Mouse (Mus musculus) heart, embryonic 12.5 days (tissue): Measurements from ENCODE around the gene Bex2. TPM values are rescaled to one million over a fixed set of nuclear protein-coding genes. Genes with fewer than 3 reads are reported as not detected.
"Not testable (repeated sequence)": the region's sequence is repeated elsewhere in the genome, so short reads cannot be mapped to it uniquely, and the experiment has no call there.

ENCODE experiments used
- ATAC-seq: fragments of 200-750 bp; cut with Nextera tagmentation; 2 replicates; pipeline ENCODE4 v1.8.0; 2017; ENCODE audit warnings: moderate TSS enrichment, moderate library complexity; ENCODE audit not compliant: insufficient number of reproducible peaks, low FRiP score
- H3K27ac ChIP-seq: fragments of 300-500 bp; sonication (generic); 2 replicates; pipeline ENCODE4 v1.5.1; 2016; ENCODE audit warnings: mild to moderate bottlenecking, moderate library complexity; ENCODE audit not compliant: poor library complexity, severe bottlenecking
- H3K27me3 ChIP-seq: fragments of 300-500 bp; sonication (generic); replicated peaks from 2 replicates; pipeline ENCODE4 v1.6.1; 2016; ENCODE audit warnings: mild to moderate bottlenecking, moderate library complexity
- H3K36me3 ChIP-seq: fragments of 300-500 bp; sonication (generic); 2 replicates; pipeline ENCODE4 v1.6.1; 2016; ENCODE audit warnings: mild to moderate bottlenecking, moderate library complexity
- H3K4me1 ChIP-seq: fragments of 300-500 bp; sonication (generic); replicated peaks from 2 replicates; pipeline ENCODE4 v1.6.1; 2016; ENCODE audit warnings: mild to moderate bottlenecking
- H3K4me2 ChIP-seq: fragments of 300-500 bp; sonication (generic); 2 replicates; pipeline ENCODE4 v1.6.1; 2016; ENCODE audit warnings: mild to moderate bottlenecking, moderate library complexity
- H3K4me3 ChIP-seq: fragments of 300-500 bp; sonication (generic); 2 replicates; pipeline ENCODE4 v1.5.1; 2016; ENCODE audit warnings: mild to moderate bottlenecking
- H3K9ac ChIP-seq: fragments of 300-500 bp; sonication (generic); 2 replicates; pipeline ENCODE4 v1.6.1; 2016; ENCODE audit warnings: mild to moderate bottlenecking, moderate library complexity
- H3K9me3 ChIP-seq: fragments of 300-500 bp; sonication (generic); replicated peaks from 2 replicates; pipeline ENCODE4 v1.6.1; 2016; ENCODE audit warnings: mild to moderate bottlenecking, moderate library complexity
- WGBS: fragments of 180-500 bp; shearing (Covaris S2); methylation state at CpG from one replicate; pipeline ENCODE4 v1.1.7; 2016; 5-methylcytosine and 5-hydroxymethylcytosine counted together
- polyA plus RNA-seq: library from polyadenylated mRNA; unstranded; fragments of >200 nt; fragmentation: Nextera tagmentation; extraction: Ambion mirVana; gene quantifications from 2 replicates; pipeline ENCODE4 v1.2.1, GENCODE M21; 2016

Gene Bex2
- polyA plus RNA-seq: 44.0 and 50.0 TPM in 2 replicates

DNA sequence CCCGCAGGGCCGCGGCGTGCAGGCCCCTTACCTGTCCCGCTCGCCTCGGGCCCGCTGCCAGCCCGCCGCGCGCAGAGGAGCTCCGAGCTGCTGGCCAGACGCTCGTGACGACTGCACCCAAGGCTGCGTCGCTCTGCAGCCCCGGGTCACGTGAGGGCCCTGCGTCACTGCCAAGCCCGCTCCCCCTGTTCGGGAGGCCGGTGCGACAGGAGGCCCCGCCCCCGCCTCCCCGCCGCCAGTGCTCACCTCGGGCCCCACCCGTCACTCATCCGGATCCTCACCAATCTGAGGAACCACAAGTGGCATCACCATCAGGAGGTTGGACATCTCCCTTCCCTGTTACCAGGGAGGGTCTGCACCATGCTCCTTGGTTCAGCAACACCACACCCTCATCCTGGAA lies at the start of gene Bex2:
TSS of gene Bex2 (minus strand) at position 217 of the 400 bp plus-strand sequence.
- not testable (repeated sequence) for H3K27ac ChIP-seq, H3K9ac ChIP-seq, H3K9me3 ChIP-seq, H3K4me1 ChIP-seq, H3K36me3 ChIP-seq, H3K27me3 ChIP-seq
- peak within 1 kb of the TSS; percentile 43 for H3K4me3 ChIP-seq
- ATAC-seq: peak; percentile 96
- peak within 1 kb of the TSS; percentile 68 for H3K4me2 ChIP-seq
- WGBS: 40% methylated on average over 1 of the region's 32 CpGs

GRCm38 (mm10) chrX:136115419-136115961 lies 47.5 kb upstream of the Bex2 start:
- peak; percentile 79 for ATAC-seq
- Histone ChIP-seq H3K9me3 (no peaks in the 10 kb centered on the region), H3K4me3 (peak overlapping the region; percentile 49), H3K4me1 (no peaks in the 10 kb centered on the region), H3K27ac (peak overlapping the region; percentile 51; the same call in 1 of the 2 replicates), H3K9ac (no peak overlapping the region), H3K27me3 (0 out of 2 replicates have a peak, but pooled peaks cover 13% of the 10 kb centered on the region), H3K36me3 (no peaks in the 10 kb centered on the region), H3K4me2 (peak overlapping the region; percentile 68)
- 22% methylated on average over 23 of the region's 23 CpGs for WGBS

GRCm38 (mm10) chrX:136115015-136115414 lies 47.0 kb upstream of the Bex2 start:
- H3K36me3 ChIP-seq: no peaks in the 10 kb centered on the region
- H3K9me3 ChIP-seq: no peaks in the 10 kb centered on the region
- H3K4me3 ChIP-seq: no peak overlapping the region
- no peak for ATAC-seq
- no peak overlapping the region for H3K4me2 ChIP-seq
- no peak overlapping the region for H3K27ac ChIP-seq
- no peak overlapping the region for H3K9ac ChIP-seq
- 32% methylated on average over 4 of the region's 4 CpGs for WGBS
- no peaks in the 10 kb centered on the region for H3K4me1 ChIP-seq
- 0 out of 2 replicates have a peak, but pooled peaks cover 13% of the 10 kb centered on the region for H3K27me3 ChIP-seq

DNA sequence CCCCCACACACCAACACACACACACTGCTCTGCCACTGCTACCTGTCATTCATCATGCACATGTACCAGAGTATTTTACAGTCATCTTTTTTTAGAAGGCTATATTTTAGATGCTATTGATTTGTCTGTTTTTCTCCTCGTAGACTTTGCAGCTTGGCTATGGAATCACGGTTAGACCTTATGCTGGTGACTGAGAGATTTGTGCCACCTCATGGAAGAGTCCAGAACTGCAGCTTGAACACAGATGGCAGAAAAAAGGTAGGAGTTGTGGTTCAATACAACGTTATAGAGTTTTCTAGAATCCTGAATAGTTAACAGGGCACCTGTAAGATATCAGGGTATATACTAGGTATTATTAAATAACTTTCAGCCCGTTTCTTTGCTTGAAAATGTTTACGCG lies 39.9 kb upstream of the Bex2 start:
- Histone ChIP-seq H3K9ac (no peak overlapping the region), H3K36me3 (no peaks in the 10 kb centered on the region), H3K27me3 (0 out of 2 replicates have a peak, but pooled peaks cover 12% of the 10 kb centered on the region), H3K4me1 (no peaks in the 10 kb centered on the region), H3K4me3 (no peak overlapping the region), H3K9me3 (no peaks in the 10 kb centered on the region), H3K4me2 (peak overlapping the region; percentile 29; the same call in 1 of the 2 replicates), H3K27ac (no peak overlapping the region)
- WGBS: 45% methylated on average over 6 of the region's 6 CpGs
- no peak for ATAC-seq

DNA sequence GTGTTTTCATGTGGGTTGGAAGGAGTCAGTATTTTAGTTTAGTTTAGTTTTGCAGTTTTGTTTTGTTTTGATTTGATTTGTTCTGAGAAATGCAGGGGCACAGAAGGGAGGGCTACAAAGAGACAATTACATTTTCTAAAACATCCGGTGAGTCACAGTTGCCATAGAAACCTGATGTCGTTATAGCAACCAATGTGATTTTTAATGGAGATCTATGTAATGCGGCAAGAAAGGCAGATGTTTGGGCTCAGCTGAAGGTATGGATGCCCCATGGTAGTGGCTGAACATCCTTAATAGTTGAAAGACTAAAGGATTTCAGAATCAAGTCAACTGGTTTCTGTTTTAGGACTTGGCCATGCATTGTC lies 36.7 kb upstream of the Bex2 start:
- no peaks in the 10 kb centered on the region for H3K4me1 ChIP-seq
- ATAC-seq: no peak
- no peak overlapping the region for H3K9ac ChIP-seq
- no peaks in the 10 kb centered on the region for H3K9me3 ChIP-seq
- no peak overlapping the region for H3K4me3 ChIP-seq
- H3K27ac ChIP-seq: no peak overlapping the region
- WGBS: 84% methylated on average over 3 of the region's 3 CpGs
- no peaks in the 10 kb centered on the region for H3K27me3 ChIP-seq
- H3K4me2 ChIP-seq: no peak overlapping the region
- H3K36me3 ChIP-seq: no peaks in the 10 kb centered on the region

DNA sequence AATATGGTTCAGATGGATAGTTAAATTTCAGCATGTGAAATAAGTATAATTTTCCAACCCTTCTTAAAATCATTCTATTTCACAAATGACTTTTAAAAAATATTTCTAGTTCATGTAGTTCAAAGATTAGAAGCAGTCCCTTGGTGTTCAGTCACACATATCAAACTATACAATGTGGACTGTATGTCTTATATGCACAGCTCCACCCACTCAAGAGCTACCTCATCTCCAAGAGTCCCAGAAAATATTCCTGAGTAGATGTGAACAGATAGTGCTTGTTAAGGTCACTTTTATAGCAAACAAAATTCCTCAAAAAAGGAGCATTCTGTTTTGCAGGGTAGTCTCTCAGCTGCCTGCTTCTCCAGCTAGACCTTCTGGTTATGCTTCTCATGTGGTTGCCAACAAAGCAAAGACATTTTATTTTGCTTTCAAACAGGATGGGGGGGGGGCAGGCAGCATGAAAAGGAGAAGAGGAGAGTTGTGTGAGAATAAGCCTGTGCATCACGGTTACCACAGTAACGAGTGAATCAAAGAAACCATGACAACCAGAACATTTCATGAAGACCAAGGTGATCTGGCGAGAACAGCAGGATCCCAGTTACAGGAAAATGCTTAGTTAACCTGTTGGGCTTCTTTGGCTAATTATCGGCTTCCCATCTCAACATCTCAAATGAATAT lies 36.1 kb upstream of the Bex2 start:
- H3K27ac ChIP-seq: no peak overlapping the region
- WGBS: 63% methylated on average over 4 of the region's 4 CpGs
- ATAC-seq: no peak
- no peak overlapping the region for H3K9ac ChIP-seq
- H3K27me3 ChIP-seq: no peaks in the 10 kb centered on the region
- no peaks in the 10 kb centered on the region for H3K36me3 ChIP-seq
- H3K4me3 ChIP-seq: no peak overlapping the region
- H3K9me3 ChIP-seq: no peaks in the 10 kb centered on the region
- no peaks in the 10 kb centered on the region for H3K4me1 ChIP-seq
- no peak overlapping the region for H3K4me2 ChIP-seq

- ATAC-seq: no peak
- no peak overlapping the region for H3K4me2 ChIP-seq
Observed at GRCm38 (mm10) chrX:136094421-136094820, 26.4 kb upstream of the Bex2 start.

DNA sequence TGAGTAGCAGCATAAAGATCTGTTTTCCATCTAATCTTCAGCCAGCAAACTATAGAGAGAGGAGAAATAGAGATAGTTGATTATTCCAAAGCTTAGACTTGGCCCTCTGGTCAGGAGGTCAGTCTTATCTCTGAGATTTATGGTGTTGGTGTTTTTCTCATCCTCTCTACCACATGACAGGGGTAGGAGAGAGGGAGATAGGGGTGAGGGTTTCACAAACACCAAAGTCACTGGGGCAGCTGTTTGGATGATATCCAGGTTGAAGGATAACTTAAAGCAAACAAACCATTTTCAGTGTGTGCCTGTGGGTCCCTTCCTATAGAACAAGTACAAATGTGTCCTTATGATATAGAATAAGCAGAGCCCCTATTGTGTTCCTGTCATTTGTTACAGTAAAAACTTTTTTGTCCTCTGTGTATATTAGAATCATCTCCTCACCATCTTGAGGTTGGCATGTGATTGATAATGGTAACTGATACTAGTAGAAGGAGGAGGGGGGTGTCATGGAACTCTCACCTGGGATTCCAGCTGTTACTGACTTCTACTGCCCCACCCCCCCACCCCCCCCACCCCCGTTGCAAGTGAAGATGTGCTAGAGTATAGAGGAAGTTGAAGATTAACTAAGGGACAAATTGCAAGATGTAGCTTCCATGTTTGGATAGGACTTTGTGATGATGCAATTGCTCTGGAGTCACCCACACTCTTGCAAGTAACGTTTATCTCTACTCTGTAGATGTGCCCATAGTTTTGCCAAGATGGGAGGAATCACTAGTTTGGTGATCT lies 24.7 kb upstream of the Bex2 start:
- Histone ChIP-seq H3K9ac (no peak overlapping the region), H3K4me2 (no peak overlapping the region), H3K27ac (no peak overlapping the region), H3K4me1 (no peaks in the 10 kb centered on the region), H3K36me3 (no peaks in the 10 kb centered on the region), H3K9me3 (no peaks in the 10 kb centered on the region), H3K27me3 (no peaks in the 10 kb centered on the region), H3K4me3 (no peak overlapping the region)
- 30% methylated on average over 2 of the region's 2 CpGs for WGBS
- no peak for ATAC-seq

More at GRCm38 (mm10) chrX:136094421-136094820, 26.4 kb upstream of the Bex2 start:
- Histone ChIP-seq H3K27ac (no peak overlapping the region), H3K4me1 (no peaks in the 10 kb centered on the region), H3K4me3 (no peak overlapping the region), H3K9ac (no peak overlapping the region), H3K36me3 (no peaks in the 10 kb centered on the region), H3K9me3 (no peaks in the 10 kb centered on the region), H3K27me3 (no peaks in the 10 kb centered on the region)
- 60% methylated on average over 2 of the region's 2 CpGs for WGBS

DNA sequence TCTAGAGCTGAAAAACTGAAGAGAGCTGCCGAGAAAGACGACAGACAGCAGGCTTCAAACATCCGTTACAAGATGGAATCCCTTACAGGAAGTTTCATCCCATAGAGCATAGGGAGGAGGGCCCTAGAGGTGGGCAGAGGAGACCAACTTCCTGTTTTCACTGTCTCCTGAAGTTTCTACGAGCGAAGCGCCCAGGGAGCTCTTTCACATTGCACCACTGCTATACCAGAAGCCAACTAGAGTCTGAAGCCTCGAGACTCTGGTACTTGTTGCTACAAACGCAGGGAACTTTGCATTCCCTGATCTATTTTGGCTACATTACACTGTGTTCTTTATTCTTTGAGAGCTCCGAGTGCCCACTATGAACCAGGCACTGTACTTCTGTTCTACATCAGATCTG lies 17.1 kb upstream of the Bex2 start, which contains the start of gene Nxf3:
TSS of gene Nxf3 (minus strand) at position 101 of the 400 bp plus-strand sequence.
- Histone ChIP-seq H3K4me3 (no peak within 1 kb of the TSS), H3K27me3 (no peaks in the 10 kb centered on the region), H3K9ac (no peak within 1 kb of the TSS), H3K36me3 (no peaks in the 10 kb centered on the region), H3K27ac (no peak within 1 kb of the TSS), H3K4me2 (no peak within 1 kb of the TSS), H3K4me1 (no peaks in the 10 kb centered on the region), H3K9me3 (no peaks in the 10 kb centered on the region)
- 77% methylated on average over 9 of the region's 9 CpGs for whole genome bisulfite sequencing
- ATAC-seq: no peak

- 25% methylated on average over 14 of the region's 48 CpGs for WGBS
- H3K36me3 ChIP-seq, H3K4me1 ChIP-seq, H3K27me3 ChIP-seq, H3K9ac ChIP-seq, H3K9me3 ChIP-seq, H3K27ac ChIP-seq: not testable (repeated sequence)
- peak; percentile 25 for ATAC-seq
- H3K4me2 ChIP-seq: peak overlapping the region; percentile 68
- H3K4me3 ChIP-seq: peak overlapping the region; percentile 43
Observed at GRCm38 (mm10) chrX:136067201-136067991, 640 bp downstream of the Bex2 start.

DNA sequence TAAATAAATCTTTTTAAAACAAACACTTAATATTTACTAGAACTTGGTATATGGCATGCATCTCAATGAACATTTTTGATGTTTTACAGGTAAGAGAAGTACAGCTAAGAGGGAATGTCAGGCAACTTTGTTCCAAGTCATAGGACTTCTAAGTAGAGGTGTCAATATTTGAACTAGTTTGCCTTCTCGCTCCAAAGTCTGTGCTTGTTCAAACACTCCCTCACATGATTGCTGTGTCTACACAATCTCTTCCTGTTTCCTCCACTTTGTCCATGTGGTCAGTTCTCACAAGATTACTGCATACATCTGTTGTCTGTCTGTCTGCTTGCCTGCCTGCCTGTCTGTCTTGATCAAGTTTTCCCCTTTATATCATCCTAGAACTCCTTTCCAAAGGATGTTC lies 7.3 kb downstream of the Bex2 start:
- no peaks in the 10 kb centered on the region for H3K27me3 ChIP-seq
- H3K27ac ChIP-seq: no peak overlapping the region
- no peak overlapping the region for H3K9ac ChIP-seq
- no peak overlapping the region for H3K4me3 ChIP-seq
- H3K4me1 ChIP-seq: no peaks in the 10 kb centered on the region
- no peak for ATAC-seq
- 64% methylated on average over 1 of the region's 1 CpGs for WGBS
- H3K4me2 ChIP-seq: no peak overlapping the region
- no peaks in the 10 kb centered on the region for H3K36me3 ChIP-seq
- no peaks in the 10 kb centered on the region for H3K9me3 ChIP-seq
